Mouse (Mus musculus): ENCODE measurements around the gene Arhgef10l.

The Arhgef10l gene

GRCm38 (mm10) chr4:140637269-140637668 is 28.5 kb downstream of the Arhgef10l start:
- ATAC-seq (ENCODE audit: insufficient number of reproducible peaks, low FRiP score, low TSS enrichment), result no peak

- ATAC-seq (ENCODE audit: insufficient number of reproducible peaks, low FRiP score, low TSS enrichment), result no peak
These were observed 29.4 kb downstream of the Arhgef10l start for GRCm38 (mm10) chr4:140636312-140636996.

- no peak for ATAC-seq (ENCODE audit: insufficient number of reproducible peaks, low FRiP score, low TSS enrichment)
These were observed 30.9 kb downstream of the Arhgef10l start for GRCm38 (mm10) chr4:140634861-140635388.

GRCm38 (mm10) chr4:140631276-140631849 is 34.4 kb downstream of the Arhgef10l start:
- ATAC-seq (ENCODE audit: insufficient number of reproducible peaks, low FRiP score, low TSS enrichment), result no peak

GRCm38 (mm10) chr4:140630651-140631241 is 35.1 kb downstream of the Arhgef10l start:
- ATAC-seq (ENCODE audit: insufficient number of reproducible peaks, low FRiP score, low TSS enrichment), result no peak

- ATAC-seq (ENCODE audit: insufficient number of reproducible peaks, low FRiP score, low TSS enrichment), result no peak
These were observed 35.7 kb downstream of the Arhgef10l start for GRCm38 (mm10) chr4:140630136-140630535.

- ATAC-seq (ENCODE audit: insufficient number of reproducible peaks, low FRiP score, low TSS enrichment), result no peak
These were observed 36.8 kb downstream of the Arhgef10l start for GRCm38 (mm10) chr4:140628971-140629370.

- peak; percentile 23; the same call in 1 of the 2 replicates for ATAC-seq (ENCODE audit: insufficient number of reproducible peaks, low FRiP score, low TSS enrichment)
These were observed 37.3 kb downstream of the Arhgef10l start for GRCm38 (mm10) chr4:140628412-140628943.

GRCm38 (mm10) chr4:140625651-140626525 is 39.9 kb downstream of the Arhgef10l start:
- ATAC-seq (ENCODE audit: insufficient number of reproducible peaks, low FRiP score, low TSS enrichment), result no peak

- peak; percentile 33; the same call in 1 of the 2 replicates for ATAC-seq (ENCODE audit: insufficient number of reproducible peaks, low FRiP score, low TSS enrichment)
These were observed 41.2 kb downstream of the Arhgef10l start for GRCm38 (mm10) chr4:140624468-140625176.

- ATAC-seq (ENCODE audit: insufficient number of reproducible peaks, low FRiP score, low TSS enrichment), result no peak
These were observed 41.7 kb downstream of the Arhgef10l start for GRCm38 (mm10) chr4:140624087-140624467.

- no peak for ATAC-seq (ENCODE audit: insufficient number of reproducible peaks, low FRiP score, low TSS enrichment)
These were observed 43.0 kb downstream of the Arhgef10l start for GRCm38 (mm10) chr4:140622819-140623218.

GRCm38 (mm10) chr4:140620496-140620895 is 45.3 kb downstream of the Arhgef10l start:
- ATAC-seq (ENCODE audit: insufficient number of reproducible peaks, low FRiP score, low TSS enrichment), result no peak

GRCm38 (mm10) chr4:140617391-140618385 is 48.1 kb downstream of the Arhgef10l start:
- peak; percentile 49; the same call in 1 of the 2 replicates for ATAC-seq (ENCODE audit: insufficient number of reproducible peaks, low FRiP score, low TSS enrichment)

GRCm38 (mm10) chr4:140616894-140617293 is 48.9 kb downstream of the Arhgef10l start:
- ATAC-seq (ENCODE audit: insufficient number of reproducible peaks, low FRiP score, low TSS enrichment), result no peak

GRCm38 (mm10) chr4:140616196-140616595 is 49.6 kb downstream of the Arhgef10l start:
- no peak for ATAC-seq (ENCODE audit: insufficient number of reproducible peaks, low FRiP score, low TSS enrichment)

GRCm38 (mm10) chr4:140615771-140616170 is 50.0 kb downstream of the Arhgef10l start:
- ATAC-seq (ENCODE audit: insufficient number of reproducible peaks, low FRiP score, low TSS enrichment), result no peak

GRCm38 (mm10) chr4:140614553-140614952 is 51.3 kb downstream of the Arhgef10l start:
- ATAC-seq (ENCODE audit: insufficient number of reproducible peaks, low FRiP score, low TSS enrichment), result no peak

Data from cerebellum, adult (tissue).